Mouse (Mus musculus) midbrain, embryonic 15.5 days (tissue): ENCODE measurements around the gene Fads3. TPM values are rescaled to one million over a fixed set of nuclear protein-coding genes. Genes with fewer than 3 reads are reported as not detected.
A peak's percentile ranks its signal among the peaks of the same experiment; 100 is the strongest.

Experiments used
- ATAC-seq: fragments of 200-750 bp; cut with Nextera tagmentation; replicated peaks from 2 replicates; pipeline ENCODE4 v1.8.0; 2017; ENCODE audit warnings: moderate TSS enrichment
- H3K27ac ChIP-seq: fragments of 300-500 bp; sonication (generic); 2 replicates; pipeline ENCODE4 v1.5.1; 2015; ENCODE audit warnings: mild to moderate bottlenecking, inconsistent platforms
- H3K27me3 ChIP-seq: fragments of 300-500 bp; sonication (generic); replicated peaks from 2 replicates; pipeline ENCODE4 v1.6.1; 2015; ENCODE audit warnings: inconsistent platforms
- H3K36me3 ChIP-seq: fragments of 300-500 bp; sonication (generic); replicated peaks from 2 replicates; pipeline ENCODE4 v1.6.1; 2015; ENCODE audit warnings: inconsistent platforms
- H3K4me1 ChIP-seq: fragments of 300-500 bp; sonication (generic); 2 replicates; pipeline ENCODE4 v1.6.1; 2015; ENCODE audit warnings: inconsistent platforms
- H3K4me2 ChIP-seq: fragments of 300-500 bp; sonication (generic); 2 replicates; pipeline ENCODE4 v1.6.1; 2015; ENCODE audit warnings: inconsistent platforms, mild to moderate bottlenecking, moderate library complexity
- H3K4me3 ChIP-seq: fragments of 300-500 bp; sonication (generic); 2 replicates; pipeline ENCODE4 v1.5.1; 2015; ENCODE audit warnings: mild to moderate bottlenecking, inconsistent platforms
- H3K9ac ChIP-seq: fragments of 300-500 bp; sonication (generic); 2 replicates; pipeline ENCODE4 v1.6.1; 2015; ENCODE audit warnings: mild to moderate bottlenecking, inconsistent platforms
- H3K9me3 ChIP-seq: fragments of 300-500 bp; sonication (generic); 2 replicates; pipeline ENCODE4 v1.6.1; 2016; ENCODE audit warnings: inconsistent platforms
- WGBS: fragments of 180-500 bp; shearing (Covaris S2); methylation state at CpG from one replicate; pipeline ENCODE4 v1.1.7; 2015; ENCODE audit warnings: mixed read lengths; 5-methylcytosine and 5-hydroxymethylcytosine counted together
- polyA plus RNA-seq: library from polyadenylated mRNA; unstranded; fragments of >200 nt; fragmentation: Nextera tagmentation; extraction: Ambion mirVana; gene quantifications from 2 replicates; pipeline ENCODE4 v1.2.1, GENCODE M21; 2015

Gene Fads3
- polyA plus RNA-seq = 25.8 and 27.1 TPM in 2 replicates

DNA sequence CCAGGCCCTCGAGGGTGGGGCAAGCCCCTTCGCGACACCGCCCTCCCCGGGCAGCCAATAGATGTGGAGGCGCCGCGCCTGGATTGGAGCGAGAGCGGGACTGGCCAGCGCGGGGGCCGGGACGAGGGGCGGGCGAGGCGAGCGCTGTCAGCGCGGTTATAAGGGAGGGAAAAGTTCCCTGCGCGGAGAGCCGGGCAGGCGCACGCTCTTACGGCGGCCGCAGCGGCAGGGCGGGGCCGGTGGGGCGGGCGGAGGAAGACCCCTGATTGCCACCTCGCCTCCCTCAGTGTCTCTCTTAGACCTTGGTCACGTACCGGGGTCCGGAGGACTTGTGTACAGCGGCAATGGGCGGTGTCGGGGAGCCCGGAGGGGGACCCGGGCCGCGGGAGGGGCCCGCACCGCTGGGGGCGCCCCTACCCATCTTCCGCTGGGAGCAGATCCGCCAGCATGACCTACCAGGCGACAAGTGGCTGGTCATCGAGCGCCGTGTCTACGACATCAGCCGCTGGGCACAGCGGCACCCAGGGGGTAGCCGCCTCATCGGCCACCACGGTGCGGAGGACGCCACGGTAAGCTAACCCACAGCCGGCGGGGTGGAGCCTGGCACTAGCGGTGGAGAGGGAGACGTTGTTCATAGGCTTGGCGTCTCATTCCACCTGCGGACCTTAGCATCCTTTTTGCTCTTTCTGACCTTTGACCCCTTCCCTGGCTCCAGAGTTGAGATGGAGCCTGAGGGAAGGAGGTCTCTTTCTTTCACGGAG, at the start of gene Fads3:
TSS of gene Fads3 (plus strand) at position 182 of the 761 bp plus-strand sequence.
- ATAC-seq = peak; percentile 89
- H3K9me3 ChIP-seq = no peaks in the 10 kb centered on the region
- H3K27me3 ChIP-seq = no peaks in the 10 kb centered on the region
- peaks cover 26% of the 10 kb centered on the region for H3K4me1 ChIP-seq
- peak within 1 kb of the TSS; percentile 82 for H3K4me3 ChIP-seq
- H3K27ac ChIP-seq = peak within 1 kb of the TSS; percentile 69
- no peaks in the 10 kb centered on the region for H3K36me3 ChIP-seq
- H3K9ac ChIP-seq = peak within 1 kb of the TSS; percentile 76
- under 1% methylated on average over 65 of the region's 69 CpGs for WGBS
- H3K4me2 ChIP-seq = peak within 1 kb of the TSS; percentile 92

DNA sequence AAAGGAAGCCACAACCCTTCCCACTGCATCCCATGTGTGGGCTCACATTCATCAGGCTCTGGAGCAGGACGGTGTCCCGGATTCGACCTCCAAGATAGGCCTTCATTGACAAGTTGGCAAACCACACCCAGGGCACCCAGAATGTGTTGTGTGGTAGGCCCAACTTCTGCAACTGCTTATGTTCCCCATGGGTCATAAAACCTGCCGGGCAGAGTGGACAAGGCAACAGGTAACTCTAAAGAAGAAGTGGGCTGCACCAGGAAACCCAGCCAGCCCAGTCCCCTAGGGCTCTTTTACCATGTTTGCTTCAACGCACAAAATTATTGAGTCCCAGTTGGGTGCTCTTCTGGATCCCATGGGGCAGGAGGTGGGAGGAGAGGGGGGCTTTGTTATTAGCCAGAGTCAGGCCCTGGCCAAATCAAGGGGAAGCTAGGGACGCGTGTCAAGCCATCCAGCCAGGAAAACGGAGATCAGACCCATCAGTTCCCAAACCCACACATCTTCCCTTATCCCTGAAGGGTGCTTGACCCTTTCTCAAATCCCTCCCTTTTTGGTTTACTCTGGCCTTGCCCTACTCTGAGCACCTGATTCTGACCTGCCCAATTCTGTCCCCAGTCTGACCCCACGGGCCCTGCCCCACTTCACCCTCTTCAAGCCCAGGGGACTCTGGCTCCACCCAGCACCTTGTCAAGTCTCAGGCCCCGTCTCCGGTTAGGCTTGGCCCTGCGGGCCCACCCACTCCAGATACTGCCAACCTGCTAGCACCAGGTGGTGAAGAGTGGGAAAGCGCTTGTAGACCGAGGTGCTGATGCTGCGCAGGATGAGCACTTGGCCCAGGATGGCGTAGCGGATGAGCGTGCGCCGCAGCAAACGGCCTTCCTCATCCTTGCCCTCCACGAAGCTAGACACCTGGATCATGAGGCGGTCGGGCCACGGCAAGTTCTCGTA, 49.1 kb upstream of the Fads3 start:
- Histone ChIP-seq H3K4me1 (peaks cover 10% of the 10 kb centered on the region; the same call in 1 of the 2 replicates), H3K4me2 (peak overlapping the region; percentile 51), H3K27me3 (no peaks in the 10 kb centered on the region), H3K27ac (0 out of 2 replicates have a peak overlapping the region, but pooled peaks have one; percentile 25), H3K9me3 (no peaks in the 10 kb centered on the region), H3K36me3 (no peaks in the 10 kb centered on the region), H3K9ac (peak overlapping the region; percentile 34), H3K4me3 (peak overlapping the region; percentile 33)
- peak; percentile 64 for ATAC-seq
- 51% methylated on average over 26 of the region's 26 CpGs for WGBS

DNA sequence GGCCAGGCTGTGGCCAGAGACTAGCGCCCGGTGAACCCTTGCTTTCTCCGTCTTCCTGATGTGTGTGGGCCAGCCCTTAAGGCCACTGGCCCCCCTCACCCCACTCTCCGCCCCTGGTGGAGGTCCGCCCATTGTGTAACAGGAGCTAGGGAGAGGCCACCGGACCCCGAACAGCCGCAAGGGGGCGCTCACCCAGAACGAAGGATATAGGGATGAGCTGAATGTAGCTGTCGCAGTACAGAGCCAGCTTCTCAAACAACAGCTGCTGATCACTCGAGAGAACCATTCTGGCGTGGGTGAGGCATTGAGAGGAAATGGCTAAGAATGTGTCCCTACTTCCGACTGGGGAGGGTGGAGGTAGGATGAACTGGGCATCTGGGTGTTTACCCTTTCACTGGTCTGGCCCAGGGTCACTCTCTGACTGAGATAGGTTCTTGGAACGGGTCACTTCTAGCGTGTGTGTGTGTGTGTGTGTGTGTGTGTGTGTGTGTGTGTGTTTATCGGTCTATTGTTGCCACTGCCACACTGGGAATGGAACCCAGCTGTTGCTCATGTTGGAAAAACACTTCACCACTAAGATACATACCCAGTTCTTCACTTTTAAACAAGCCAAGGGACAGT, 48.2 kb upstream of the Fads3 start:
- peak overlapping the region; percentile 33 for H3K4me3 ChIP-seq
- H3K9ac ChIP-seq = peak overlapping the region; percentile 34
- 0 out of 2 replicates have a peak overlapping the region, but pooled peaks have one; percentile 25 for H3K27ac ChIP-seq
- H3K4me2 ChIP-seq = peak overlapping the region; percentile 51
- peak; percentile 88 for ATAC-seq
- H3K36me3 ChIP-seq = no peaks in the 10 kb centered on the region
- WGBS = 5% methylated on average over 17 of the region's 17 CpGs
- no peaks in the 10 kb centered on the region for H3K9me3 ChIP-seq
- H3K4me1 ChIP-seq = peaks cover 10% of the 10 kb centered on the region; the same call in 1 of the 2 replicates
- no peaks in the 10 kb centered on the region for H3K27me3 ChIP-seq

DNA sequence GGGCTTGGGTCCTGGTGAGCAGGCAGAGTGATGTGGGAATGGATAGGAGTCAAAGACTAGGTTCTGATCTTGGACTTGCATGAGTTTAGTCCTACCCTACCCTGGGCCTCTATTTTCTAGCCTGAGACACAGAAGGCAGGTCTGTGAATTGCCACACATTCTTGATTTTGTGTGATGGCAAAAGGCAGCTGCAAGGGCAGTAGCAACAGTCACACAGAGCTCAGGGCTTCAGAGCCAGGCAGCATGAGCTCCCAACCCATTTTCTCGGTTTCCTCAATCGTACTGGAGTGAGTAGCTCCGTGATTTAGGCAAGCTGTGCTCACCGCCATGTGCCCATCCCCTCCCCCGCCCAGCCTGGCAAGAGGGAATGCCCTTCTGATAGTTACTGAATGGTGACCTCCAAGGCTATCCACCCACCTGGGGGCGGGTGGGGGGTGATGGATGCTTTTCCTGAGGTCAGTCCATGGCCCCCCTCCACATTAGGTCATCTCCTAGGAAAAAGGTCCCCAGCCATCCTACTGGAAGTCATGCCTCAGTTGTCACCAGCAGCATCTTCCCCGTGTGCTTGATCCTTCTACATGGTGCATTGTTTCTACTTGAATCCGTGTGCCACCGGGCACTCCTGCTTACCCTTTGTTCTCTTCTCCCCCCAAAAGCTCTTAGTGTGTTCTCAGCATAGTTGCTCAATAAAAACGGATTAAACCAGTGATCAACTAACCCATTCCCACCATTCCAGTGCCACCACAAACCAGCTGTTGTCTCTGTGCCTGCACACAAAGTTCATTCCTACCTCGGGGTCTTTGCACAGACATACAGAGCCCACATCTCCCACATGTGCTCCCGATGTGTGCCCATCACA, 43.9 kb upstream of the Fads3 start:
- H3K4me3 ChIP-seq = no peak overlapping the region
- H3K27me3 ChIP-seq = no peaks in the 10 kb centered on the region
- ATAC-seq = no peak
- no peak overlapping the region for H3K27ac ChIP-seq
- peaks cover 10% of the 10 kb centered on the region; the same call in 1 of the 2 replicates for H3K4me1 ChIP-seq
- no peak overlapping the region for H3K9ac ChIP-seq
- no peaks in the 10 kb centered on the region for H3K9me3 ChIP-seq
- H3K36me3 ChIP-seq = no peaks in the 10 kb centered on the region
- H3K4me2 ChIP-seq = no peak overlapping the region
- 78% methylated on average over 12 of the region's 12 CpGs for WGBS

DNA sequence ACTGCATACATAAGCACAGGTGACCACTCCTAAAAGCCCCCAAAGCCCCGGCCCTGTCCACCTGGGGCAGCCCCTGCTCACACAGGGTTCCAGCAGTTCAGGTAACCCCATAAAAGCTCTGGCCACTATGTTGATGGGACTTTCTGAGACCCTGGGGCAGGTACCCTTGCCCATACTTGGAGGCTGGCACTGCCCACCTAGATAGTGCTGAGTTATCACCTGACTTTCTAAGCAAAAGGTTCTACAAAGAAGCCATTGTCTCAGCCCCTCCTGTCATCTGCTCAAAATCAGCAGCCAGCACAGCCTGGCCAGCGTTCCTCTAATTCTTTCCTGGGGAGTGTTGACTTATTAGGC, 43.3 kb upstream of the Fads3 start:
- no peaks in the 10 kb centered on the region for H3K9me3 ChIP-seq
- no peak overlapping the region for H3K27ac ChIP-seq
- H3K4me1 ChIP-seq = peaks cover 4% of the 10 kb centered on the region; the same call in 1 of the 2 replicates
- H3K36me3 ChIP-seq = no peaks in the 10 kb centered on the region
- no peak overlapping the region for H3K4me2 ChIP-seq
- H3K27me3 ChIP-seq = no peaks in the 10 kb centered on the region
- no peak overlapping the region for H3K9ac ChIP-seq
- ATAC-seq = no peak
- WGBS = 80% methylated on average over 2 of the region's 2 CpGs
- H3K4me3 ChIP-seq = no peak overlapping the region

DNA sequence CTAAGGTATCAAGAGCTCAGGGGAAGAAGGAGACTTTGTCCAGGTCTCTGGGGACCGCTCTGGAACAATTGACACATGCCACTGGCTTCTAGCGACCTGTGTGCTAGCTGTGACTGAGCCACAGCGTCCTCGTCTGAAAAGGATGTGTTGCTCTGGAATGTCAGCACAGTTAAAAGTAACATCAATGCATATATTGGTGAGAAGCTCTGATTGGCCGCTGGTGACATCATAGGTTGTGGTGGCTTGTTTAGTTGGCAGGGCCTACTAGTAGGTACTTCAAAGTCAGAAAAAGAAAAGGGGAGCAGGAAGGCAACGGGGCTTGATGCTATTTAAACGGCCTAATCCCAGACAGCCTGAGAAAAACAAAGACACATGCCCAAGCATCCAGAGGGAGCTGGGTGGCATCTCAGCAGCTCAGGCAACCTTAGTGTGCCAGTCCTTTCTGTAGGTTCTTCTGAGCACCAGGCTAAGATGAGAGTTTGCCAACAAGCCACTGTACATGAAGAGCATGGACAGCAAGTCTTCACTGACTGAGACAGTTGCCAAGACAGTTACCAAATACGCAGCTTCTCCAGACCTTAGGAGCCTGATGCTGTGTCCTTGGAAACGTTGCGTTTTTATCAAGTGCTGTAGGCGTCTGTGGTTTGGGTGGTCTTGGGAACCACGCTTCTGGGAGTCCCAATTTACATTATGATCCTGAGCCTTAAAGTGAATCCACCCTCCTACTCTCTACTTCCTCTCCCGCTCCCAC, 42.5 kb upstream of the Fads3 start:
- Histone ChIP-seq H3K4me2 (no peak overlapping the region), H3K9ac (no peak overlapping the region), H3K4me3 (no peak overlapping the region), H3K36me3 (no peaks in the 10 kb centered on the region), H3K27ac (no peak overlapping the region), H3K27me3 (no peaks in the 10 kb centered on the region), H3K4me1 (no peaks in the 10 kb centered on the region), H3K9me3 (no peaks in the 10 kb centered on the region)
- 67% methylated on average over 13 of the region's 13 CpGs for WGBS
- no peak for ATAC-seq

DNA sequence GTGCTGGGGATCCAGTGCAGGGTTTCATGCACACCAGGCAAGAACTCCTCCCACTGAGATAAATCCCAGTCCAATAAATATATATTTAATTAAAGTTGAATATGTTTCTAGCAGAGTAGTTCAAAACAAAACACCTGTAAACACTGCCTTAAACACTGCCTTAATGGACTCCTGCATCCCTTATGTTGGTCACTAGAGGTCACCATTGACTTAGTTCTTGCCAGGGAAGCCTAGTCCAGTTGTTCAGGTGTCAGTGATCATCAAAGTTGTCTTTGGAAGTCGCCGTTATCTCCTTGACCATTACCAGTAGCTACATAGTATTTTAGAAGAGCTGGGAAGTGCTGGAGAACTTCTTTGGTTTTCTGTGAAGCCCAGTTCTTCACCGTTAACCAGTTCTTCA, 41.0 kb upstream of the Fads3 start:
- Histone ChIP-seq H3K9me3 (no peaks in the 10 kb centered on the region), H3K27ac (no peak overlapping the region), H3K36me3 (no peaks in the 10 kb centered on the region), H3K4me1 (no peaks in the 10 kb centered on the region), H3K4me3 (no peak overlapping the region), H3K9ac (no peak overlapping the region), H3K27me3 (no peaks in the 10 kb centered on the region), H3K4me2 (no peak overlapping the region)
- ATAC-seq = peak; percentile 71; the same call in 1 of the 2 replicates
- WGBS = 16% methylated on average over 3 of the region's 3 CpGs

DNA sequence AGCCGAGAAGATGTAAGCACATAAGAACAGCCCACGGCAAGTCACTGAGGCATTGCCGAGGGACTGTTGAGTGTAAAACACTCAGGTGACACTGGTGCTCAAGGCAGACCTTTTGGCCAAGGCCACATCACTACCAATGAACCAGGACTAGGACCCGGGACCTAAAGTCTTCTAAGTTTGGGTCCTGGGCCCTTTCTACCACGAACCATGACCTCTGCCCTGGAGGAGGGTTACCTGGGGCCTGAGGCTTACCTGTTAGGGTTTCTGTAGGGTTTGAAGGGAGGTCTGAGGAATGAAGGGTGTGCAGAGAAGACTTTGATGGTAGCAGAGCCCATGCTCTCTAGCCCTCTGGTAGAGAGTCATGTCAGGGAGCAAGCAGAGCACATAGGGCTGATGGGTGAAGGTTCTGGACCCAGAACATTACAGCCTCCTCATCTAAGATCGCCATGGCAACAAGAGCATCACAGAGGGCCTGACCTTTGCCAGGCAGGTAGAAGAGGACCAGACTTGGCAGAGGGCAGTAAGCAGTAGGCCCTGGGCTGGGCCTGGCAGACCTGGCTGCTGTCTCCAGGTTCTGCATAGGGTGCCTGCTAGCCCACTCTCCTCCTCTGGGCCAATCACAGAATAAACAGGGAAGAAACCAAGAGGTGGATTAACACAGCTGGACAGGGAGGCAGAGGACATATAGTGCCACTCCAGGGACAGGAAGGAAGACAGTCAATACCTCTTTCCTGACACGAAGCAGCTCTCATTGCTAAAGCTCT, 40.0 kb upstream of the Fads3 start, which contains the start of the genes Best1 and Rab3il1:
TSS of gene Best1 (minus strand) at position 428 of the 764 bp plus-strand sequence.
TSS of gene Rab3il1 (plus strand) at position 464 of the 764 bp plus-strand sequence.
- H3K4me2 ChIP-seq = no peak within 1 kb of the TSS
- H3K9me3 ChIP-seq = no peaks in the 10 kb centered on the region
- ATAC-seq = no peak
- H3K9ac ChIP-seq = no peak within 1 kb of the TSS
- H3K4me1 ChIP-seq = no peaks in the 10 kb centered on the region
- no peak within 1 kb of the TSS for H3K4me3 ChIP-seq
- no peaks in the 10 kb centered on the region for H3K36me3 ChIP-seq
- H3K27ac ChIP-seq = no peak within 1 kb of the TSS
- WGBS = 75% methylated on average over 7 of the region's 7 CpGs
- no peaks in the 10 kb centered on the region for H3K27me3 ChIP-seq

DNA sequence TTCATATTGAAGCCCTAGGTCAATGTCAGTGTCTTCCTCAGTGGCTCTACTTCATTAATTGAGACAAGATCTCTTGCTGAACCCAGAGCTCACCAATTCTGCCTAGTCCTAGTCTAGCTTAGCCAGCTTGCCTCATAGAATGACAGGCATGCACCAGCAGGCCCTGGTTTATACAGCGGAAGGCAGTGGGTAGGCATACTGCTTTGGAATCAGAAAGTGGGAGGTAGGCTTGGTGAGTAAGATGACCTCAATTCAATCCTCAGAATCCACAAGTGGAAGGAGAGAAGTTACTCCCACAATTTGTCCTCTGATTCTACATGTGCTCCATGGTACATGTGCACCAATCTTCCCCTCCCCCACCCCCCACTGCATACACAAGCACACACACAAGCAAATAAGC, 37.7 kb upstream of the Fads3 start:
- 97% methylated on average over 1 of the region's 1 CpGs for WGBS
- no peaks in the 10 kb centered on the region for H3K4me1 ChIP-seq
- H3K4me3 ChIP-seq = no peak overlapping the region
- no peaks in the 10 kb centered on the region for H3K9me3 ChIP-seq
- no peak overlapping the region for H3K9ac ChIP-seq
- H3K36me3 ChIP-seq = no peaks in the 10 kb centered on the region
- no peaks in the 10 kb centered on the region for H3K27me3 ChIP-seq
- ATAC-seq = no peak
- H3K4me2 ChIP-seq = no peak overlapping the region
- no peak overlapping the region for H3K27ac ChIP-seq

DNA sequence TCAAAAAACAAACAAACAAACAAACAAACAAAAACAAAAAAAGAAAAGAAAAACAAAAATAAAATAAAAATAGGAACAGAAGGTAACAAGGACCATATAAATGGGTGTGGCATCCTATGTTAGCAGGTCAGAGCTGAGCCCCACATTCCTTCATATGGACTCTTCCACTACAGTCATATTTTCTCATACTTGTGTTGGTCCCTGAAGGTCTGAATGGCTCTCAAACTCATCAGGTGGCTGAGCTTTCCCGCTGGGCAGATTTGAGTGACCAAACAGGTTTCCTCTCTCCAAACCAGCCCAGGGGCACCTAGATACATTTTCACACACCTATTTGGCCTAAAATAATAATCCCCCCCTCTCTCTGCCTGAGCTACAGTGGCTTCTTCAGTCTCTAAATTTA, 30.0 kb upstream of the Fads3 start:
- H3K4me2 ChIP-seq = no peak overlapping the region
- no peaks in the 10 kb centered on the region for H3K36me3 ChIP-seq
- WGBS = 85% methylated on average over 1 of the region's 1 CpGs
- H3K4me3 ChIP-seq = no peak overlapping the region
- no peak overlapping the region for H3K9ac ChIP-seq
- no peak overlapping the region for H3K27ac ChIP-seq
- no peaks in the 10 kb centered on the region for H3K9me3 ChIP-seq
- H3K27me3 ChIP-seq = no peaks in the 10 kb centered on the region
- ATAC-seq = no peak
- no peaks in the 10 kb centered on the region for H3K4me1 ChIP-seq
